Mouse (Mus musculus) hindbrain, embryonic 10.5 days (tissue): ENCODE measurements around the gene Syn3. TPM values are rescaled to one million over a fixed set of nuclear protein-coding genes. Genes with fewer than 3 reads are reported as not detected.

ENCODE experiments used
- DNase-seq: peaks from one replicate; pipeline ENCODE4 v3.0.0-alpha.2; 2017; ENCODE audit warnings: low spot score
- H3K27ac ChIP-seq: fragments of 300-500 bp; sonication (generic); 2 replicates; pipeline ENCODE4 v1.5.1; 2016; ENCODE audit warnings: mild to moderate bottlenecking, moderate library complexity
- H3K27me3 ChIP-seq: fragments of 300-500 bp; sonication (generic); 2 replicates; pipeline ENCODE4 v1.6.1; 2016; ENCODE audit warnings: mild to moderate bottlenecking; ENCODE audit not compliant: poor library complexity, insufficient read depth, severe bottlenecking
- H3K36me3 ChIP-seq: fragments of 300-500 bp; sonication (generic); 2 replicates; pipeline ENCODE4 v1.6.1; 2016; ENCODE audit warnings: mild to moderate bottlenecking, moderate library complexity
- H3K4me1 ChIP-seq: fragments of 300-500 bp; sonication (generic); replicated peaks from 2 replicates; pipeline ENCODE4 v1.6.1; 2016; ENCODE audit warnings: mild to moderate bottlenecking
- H3K4me3 ChIP-seq: fragments of 300-500 bp; sonication (generic); 2 replicates; pipeline ENCODE4 v1.5.1; 2016; ENCODE audit warnings: mild to moderate bottlenecking, moderate library complexity
- H3K9me3 ChIP-seq: fragments of 300-500 bp; sonication (generic); 2 replicates; pipeline ENCODE4 v1.6.1; 2016; ENCODE audit warnings: mild to moderate bottlenecking, moderate library complexity
- WGBS: fragments of 180-500 bp; shearing (Covaris S2); methylation state at CpG from one replicate; pipeline ENCODE4 v1.1.7; 2016; 5-methylcytosine and 5-hydroxymethylcytosine counted together
- polyA plus RNA-seq: library from polyadenylated mRNA; unstranded; fragments of >200 nt; fragmentation: Nextera tagmentation; extraction: Ambion mirVana; gene quantifications from 2 replicates; pipeline ENCODE4 v1.2.1, GENCODE M21; 2016

Gene Syn3
- polyA plus RNA-seq, 1 experiment from 2014 or later: 3.9 TPM

DNA sequence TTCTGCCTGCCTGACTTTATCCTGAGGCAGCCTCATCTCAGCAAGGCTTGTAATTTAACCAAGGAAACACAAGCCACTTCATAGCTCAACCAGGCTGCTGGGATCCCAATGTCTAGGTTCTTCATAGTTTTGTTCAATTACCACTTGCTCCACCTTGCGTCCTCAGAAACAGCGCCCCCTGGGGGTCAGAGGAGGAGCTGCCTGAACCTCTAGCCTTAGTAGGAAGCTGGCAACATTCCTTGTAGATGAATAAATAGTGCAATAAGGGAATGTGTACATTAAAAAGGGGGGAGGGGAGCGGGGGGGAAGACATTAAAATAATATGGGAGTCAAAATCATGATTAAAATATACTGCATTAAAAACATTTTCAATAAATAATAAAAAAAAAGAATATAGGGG, 14.7 kb downstream of the Syn3 start:
- WGBS: 22% methylated on average over 3 of the region's 3 CpGs
- no peak overlapping the region for H3K27ac ChIP-seq
- H3K4me1 ChIP-seq: peaks cover 10% of the 10 kb centered on the region
- peak; percentile 29 for DNase-seq
- no peaks in the 10 kb centered on the region for H3K27me3 ChIP-seq
- H3K9me3 ChIP-seq: no peaks in the 10 kb centered on the region
- no peaks in the 10 kb centered on the region for H3K36me3 ChIP-seq
- no peak overlapping the region for H3K4me3 ChIP-seq

DNA sequence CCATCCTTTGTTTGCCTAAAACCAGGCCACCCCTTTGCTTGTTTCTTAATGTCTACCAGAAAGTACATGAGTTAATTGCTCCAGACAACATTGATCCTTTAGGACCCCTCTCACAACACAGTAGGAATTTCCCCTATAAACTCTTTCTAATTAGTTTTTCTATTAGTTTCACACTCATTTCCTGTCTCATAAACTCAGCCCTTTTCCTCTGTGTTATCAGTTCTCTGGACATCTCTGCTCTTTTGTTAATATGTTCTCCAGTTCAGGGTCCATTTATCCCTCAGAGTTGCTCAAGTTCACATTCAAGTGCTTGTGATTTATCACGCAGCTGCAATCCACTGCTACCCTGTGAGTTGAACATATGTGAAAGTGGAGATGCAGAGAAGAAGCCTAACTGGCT, 16.2 kb downstream of the Syn3 start:
- 86% methylated on average over 1 of the region's 1 CpGs for WGBS
- Histone ChIP-seq H3K27ac (no peak overlapping the region), H3K4me3 (no peak overlapping the region), H3K9me3 (no peaks in the 10 kb centered on the region), H3K36me3 (no peaks in the 10 kb centered on the region), H3K27me3 (no peaks in the 10 kb centered on the region), H3K4me1 (peaks cover 10% of the 10 kb centered on the region)
- no peak for DNase-seq

DNA sequence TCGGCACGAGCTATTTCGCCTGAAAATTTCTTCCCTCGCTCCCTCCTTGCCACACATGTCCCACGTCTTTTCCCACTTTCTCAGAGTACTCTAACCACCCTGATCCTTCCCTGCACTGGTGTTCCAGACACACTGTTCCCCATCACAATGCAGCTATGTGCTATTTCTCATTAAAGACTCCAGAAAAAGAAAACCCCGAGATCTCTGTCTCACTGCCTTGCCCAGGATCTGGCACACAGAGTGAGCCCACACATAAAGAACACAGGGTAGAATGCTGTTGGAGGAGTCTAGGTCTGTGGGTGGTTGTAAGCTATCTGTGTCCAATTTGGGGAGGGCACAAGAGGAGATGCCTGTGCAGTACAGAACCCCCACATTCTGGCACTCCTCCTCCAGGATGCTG, 18.0 kb downstream of the Syn3 start:
- 94% methylated on average over 6 of the region's 6 CpGs for WGBS

DNA sequence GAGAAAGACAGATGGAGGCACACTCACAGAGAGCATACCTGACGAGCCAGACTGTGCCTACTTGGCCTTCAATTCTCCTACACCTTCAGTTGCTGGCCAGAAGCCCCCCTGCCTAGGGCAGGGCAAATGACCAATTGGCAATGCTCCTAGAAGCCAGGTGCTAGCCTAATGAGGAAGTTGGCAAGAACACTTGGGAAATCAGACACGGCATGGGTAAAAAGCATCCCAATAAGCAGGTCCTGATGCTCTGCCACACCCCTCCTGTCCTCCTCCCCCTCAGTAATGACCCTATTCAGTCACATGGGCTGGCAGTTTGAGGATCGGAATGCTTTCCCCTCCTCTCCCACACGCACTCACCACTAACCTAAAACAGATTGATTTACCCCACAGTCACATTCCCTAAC, 19.0 kb downstream of the Syn3 start:
- Histone ChIP-seq H3K27ac (no peak overlapping the region), H3K4me3 (no peak overlapping the region), H3K4me1 (peaks cover 3% of the 10 kb centered on the region; the same call in 1 of the 2 replicates), H3K9me3 (no peaks in the 10 kb centered on the region), H3K27me3 (no peaks in the 10 kb centered on the region), H3K36me3 (no peaks in the 10 kb centered on the region)
- DNase-seq: no peak
- WGBS: 64% methylated on average over 4 of the region's 4 CpGs

More for the DNA sequence above, 18.0 kb downstream of the Syn3 start:
- Histone ChIP-seq H3K27me3 (no peaks in the 10 kb centered on the region), H3K9me3 (no peaks in the 10 kb centered on the region), H3K27ac (no peak overlapping the region), H3K36me3 (no peaks in the 10 kb centered on the region), H3K4me1 (peaks cover 3% of the 10 kb centered on the region; the same call in 1 of the 2 replicates), H3K4me3 (no peak overlapping the region)
- DNase-seq: no peak

DNA sequence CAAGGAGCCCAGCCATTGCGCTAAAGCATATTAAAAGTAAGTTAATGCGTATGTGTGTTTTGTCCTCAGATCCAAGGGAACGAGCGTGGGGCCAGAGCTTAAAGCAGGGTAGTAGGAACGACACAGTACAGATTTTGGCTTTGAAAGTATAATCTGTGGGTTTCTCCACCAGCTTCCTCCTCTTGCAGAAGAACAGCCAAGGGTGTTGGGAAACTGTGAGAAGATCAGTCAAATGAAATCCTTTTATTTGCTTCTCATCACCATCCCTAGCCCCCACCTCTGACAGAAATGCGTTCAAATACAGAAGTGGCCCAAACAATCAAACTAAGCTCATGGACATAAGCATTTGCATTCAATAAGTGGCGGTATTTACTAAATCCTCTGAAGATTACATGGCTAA, 22.0 kb downstream of the Syn3 start:
- no peak overlapping the region for H3K27ac ChIP-seq
- WGBS: 90% methylated on average over 7 of the region's 7 CpGs
- DNase-seq: no peak
- H3K4me3 ChIP-seq: no peak overlapping the region
- H3K27me3 ChIP-seq: no peaks in the 10 kb centered on the region
- peaks cover 3% of the 10 kb centered on the region; the same call in 1 of the 2 replicates for H3K4me1 ChIP-seq
- no peaks in the 10 kb centered on the region for H3K36me3 ChIP-seq
- no peaks in the 10 kb centered on the region for H3K9me3 ChIP-seq

DNA sequence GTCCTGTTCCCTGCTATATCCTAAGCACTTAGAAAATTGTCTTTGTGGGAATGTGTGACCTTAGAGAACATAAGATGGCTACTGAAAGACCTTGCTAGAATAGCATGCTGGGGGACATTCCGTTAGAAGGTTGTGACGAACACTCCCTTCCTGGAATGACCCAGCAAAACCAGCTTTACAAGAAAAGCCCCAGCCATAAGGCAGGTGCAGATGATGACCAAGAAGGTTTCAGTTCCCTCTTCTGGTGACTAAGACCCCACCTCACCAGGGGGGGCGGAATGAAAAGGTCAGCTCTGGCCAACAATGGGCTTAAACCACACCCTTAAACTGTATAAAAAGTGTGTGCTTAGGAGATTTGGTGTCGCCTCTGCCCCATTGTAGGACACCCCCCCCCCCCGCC, 23.4 kb downstream of the Syn3 start:
- Histone ChIP-seq H3K27me3 (no peaks in the 10 kb centered on the region), H3K36me3 (no peaks in the 10 kb centered on the region), H3K4me3 (no peak overlapping the region), H3K4me1 (peaks cover 3% of the 10 kb centered on the region; the same call in 1 of the 2 replicates), H3K27ac (no peak overlapping the region), H3K9me3 (no peaks in the 10 kb centered on the region)
- 91% methylated on average over 5 of the region's 5 CpGs for WGBS
- no peak for DNase-seq

DNA sequence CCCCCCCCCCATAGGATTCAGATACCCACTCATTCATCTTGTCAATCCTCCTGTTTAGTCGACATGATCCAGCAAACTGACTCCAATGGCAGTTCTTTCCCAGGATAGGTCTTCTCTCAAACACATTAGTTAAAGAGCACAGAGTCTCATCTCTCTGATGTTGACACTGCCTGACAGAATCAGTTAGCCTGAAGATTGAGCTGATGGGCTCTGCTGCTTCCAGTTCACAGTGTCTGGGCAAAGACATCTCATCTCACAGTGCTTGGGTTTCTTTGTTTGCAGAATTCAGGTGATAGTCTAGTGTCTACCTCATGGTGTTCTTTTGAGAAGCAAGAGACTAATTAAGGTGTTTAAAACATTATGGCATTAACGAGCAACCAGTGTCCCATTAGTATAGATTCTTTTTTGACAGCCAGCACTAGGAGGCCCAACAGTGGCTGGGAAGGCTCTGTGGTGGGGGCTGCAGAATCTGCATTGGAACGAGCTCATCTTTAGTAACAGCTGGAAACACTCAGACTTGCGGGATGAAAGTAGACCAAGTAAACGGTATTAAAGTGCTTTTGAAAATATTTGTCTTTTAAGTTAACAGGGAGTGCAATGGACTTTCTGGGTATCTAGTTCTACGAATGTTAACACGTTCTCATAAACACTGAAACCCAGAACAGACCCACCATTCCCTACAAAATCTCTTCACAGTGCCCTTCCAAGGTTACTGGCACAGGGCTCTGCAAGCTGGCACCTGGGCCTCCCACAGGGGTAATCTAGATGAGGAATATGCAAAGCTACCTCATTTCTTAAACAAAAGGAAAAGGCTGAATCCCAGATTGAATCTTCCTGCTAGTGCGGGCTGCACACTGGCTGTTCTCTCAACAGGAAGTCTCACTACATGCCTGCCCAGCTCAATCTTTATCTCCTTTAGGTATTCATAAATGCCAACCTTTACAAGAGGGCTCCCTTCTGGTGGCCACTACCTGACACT, 24.2 kb downstream of the Syn3 start:
- Histone ChIP-seq H3K9me3 (no peaks in the 10 kb centered on the region), H3K27me3 (no peaks in the 10 kb centered on the region), H3K36me3 (no peaks in the 10 kb centered on the region), H3K4me1 (no peaks in the 10 kb centered on the region), H3K4me3 (no peak overlapping the region), H3K27ac (no peak overlapping the region)
- DNase-seq: no peak
- 82% methylated on average over 8 of the region's 8 CpGs for WGBS

DNA sequence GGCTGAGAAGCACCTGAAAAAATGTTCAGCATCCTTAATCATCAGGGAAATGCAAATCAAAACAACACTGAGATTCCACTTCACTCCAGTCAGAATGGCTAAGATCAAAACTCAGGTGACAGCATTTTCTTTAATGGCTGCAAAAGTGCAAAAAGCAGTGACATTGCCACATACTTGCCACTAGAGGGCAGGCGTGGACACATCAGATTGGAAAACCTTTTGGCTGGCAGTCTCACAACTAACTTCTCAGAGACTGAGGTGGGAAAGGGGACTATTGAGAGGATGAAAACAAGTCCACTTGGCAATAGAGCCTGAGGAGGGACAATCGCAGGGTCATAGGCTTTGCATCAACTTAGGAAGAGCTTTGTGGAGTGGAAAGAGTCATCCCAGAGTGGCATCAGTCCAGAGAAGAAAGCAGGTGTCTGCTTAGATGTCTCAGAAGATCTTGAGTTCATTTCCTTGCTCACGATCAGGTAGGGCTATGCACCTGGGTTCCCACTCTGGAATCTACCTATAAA, 25.0 kb downstream of the Syn3 start:
- H3K36me3 ChIP-seq: no peaks in the 10 kb centered on the region
- peak; percentile 39 for DNase-seq
- H3K4me3 ChIP-seq: no peak overlapping the region
- H3K9me3 ChIP-seq: no peaks in the 10 kb centered on the region
- WGBS: 39% methylated on average over 3 of the region's 3 CpGs
- H3K27me3 ChIP-seq: no peaks in the 10 kb centered on the region
- H3K27ac ChIP-seq: no peak overlapping the region
- no peaks in the 10 kb centered on the region for H3K4me1 ChIP-seq

DNA sequence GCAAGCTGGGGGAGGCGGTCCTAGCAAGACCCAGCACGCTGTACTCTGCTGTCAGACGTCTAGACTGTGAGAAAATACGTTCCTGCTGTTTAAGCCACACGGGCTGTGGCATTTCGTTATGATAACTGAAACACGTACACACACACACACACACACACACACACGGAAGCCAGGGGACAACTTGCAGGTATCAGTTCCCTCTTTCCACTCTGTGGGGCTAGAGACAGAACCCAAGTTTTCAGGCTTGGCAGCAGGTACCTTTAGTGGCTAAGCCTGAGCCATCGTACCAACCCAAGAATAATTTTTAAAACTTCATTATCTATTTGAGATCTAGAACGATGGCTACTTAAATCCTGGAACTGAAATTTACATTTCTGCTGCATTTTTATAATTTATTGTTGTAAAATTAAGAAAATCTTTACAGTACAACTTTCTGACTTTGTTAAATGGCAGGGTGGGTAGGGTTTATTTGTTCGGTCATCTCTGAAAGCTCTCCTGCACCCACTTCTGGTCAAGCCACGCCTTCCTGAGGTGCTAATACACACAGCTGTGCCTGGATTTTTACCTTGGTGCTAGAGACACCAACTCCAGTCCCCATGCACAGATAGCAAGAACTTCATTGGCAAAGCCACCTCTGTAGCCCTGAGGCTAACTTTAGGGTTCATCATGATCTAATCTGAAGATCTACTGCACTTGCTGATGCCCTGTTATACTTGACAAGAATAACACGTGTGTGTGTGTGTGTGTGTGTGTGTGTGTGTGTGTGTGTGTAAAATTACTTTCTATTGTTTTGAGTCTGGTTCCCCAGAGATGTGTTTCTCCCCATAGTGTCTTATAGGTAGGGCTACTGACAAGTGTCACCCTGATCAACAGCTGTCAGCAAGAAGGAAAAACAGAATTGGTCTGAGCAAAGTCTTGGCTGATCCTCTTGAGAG, 29.8 kb downstream of the Syn3 start:
- Histone ChIP-seq H3K9me3 (no peaks in the 10 kb centered on the region), H3K36me3 (0 out of 2 replicates have a peak, but pooled peaks cover 3% of the 10 kb centered on the region), H3K27ac (no peak overlapping the region), H3K4me3 (no peak overlapping the region), H3K4me1 (no peaks in the 10 kb centered on the region), H3K27me3 (no peaks in the 10 kb centered on the region)
- WGBS: 86% methylated on average over 13 of the region's 13 CpGs
- DNase-seq: no peak

DNA sequence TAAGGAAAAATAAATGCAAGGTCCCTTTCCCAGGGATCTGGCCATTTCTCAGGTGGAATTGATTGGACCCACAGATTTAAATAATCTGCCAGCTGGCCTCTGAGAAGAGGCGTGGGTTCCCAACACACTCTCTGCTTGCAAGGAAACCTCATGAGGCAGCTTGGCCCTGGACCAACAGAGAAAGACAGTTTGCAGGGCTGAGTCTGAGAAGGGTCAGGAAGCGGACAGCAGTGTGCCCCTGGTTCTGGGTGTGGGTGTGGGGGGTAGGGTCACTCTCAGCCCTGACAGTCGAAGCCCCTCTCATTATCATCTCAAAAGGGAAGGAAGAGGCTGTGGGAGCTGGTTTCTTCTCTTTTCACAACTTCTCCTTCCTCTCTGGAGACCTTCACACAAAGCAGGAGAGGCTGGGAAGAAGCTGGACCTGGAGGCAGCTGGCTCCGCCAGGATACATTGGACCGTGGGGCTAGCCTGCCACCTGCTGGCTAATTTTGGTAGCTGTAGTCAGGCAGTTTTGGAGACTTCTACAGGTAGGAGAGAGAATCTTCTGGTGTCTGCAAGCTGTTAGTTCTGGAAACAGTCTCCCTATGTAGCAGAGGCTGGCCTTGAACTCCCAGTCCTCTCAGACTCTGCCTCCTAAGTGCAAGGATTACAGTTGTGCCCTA, 35.0 kb downstream of the Syn3 start:
- DNase-seq: peak; percentile 86
- 29% methylated on average over 5 of the region's 5 CpGs for WGBS
- Histone ChIP-seq H3K4me3 (no peak overlapping the region), H3K9me3 (no peaks in the 10 kb centered on the region), H3K4me1 (peaks cover 28% of the 10 kb centered on the region), H3K27ac (peak overlapping the region; percentile 78), H3K36me3 (0 out of 2 replicates have a peak, but pooled peaks cover 3% of the 10 kb centered on the region), H3K27me3 (peaks cover 10% of the 10 kb centered on the region; the same call in 1 of the 2 replicates)

DNA sequence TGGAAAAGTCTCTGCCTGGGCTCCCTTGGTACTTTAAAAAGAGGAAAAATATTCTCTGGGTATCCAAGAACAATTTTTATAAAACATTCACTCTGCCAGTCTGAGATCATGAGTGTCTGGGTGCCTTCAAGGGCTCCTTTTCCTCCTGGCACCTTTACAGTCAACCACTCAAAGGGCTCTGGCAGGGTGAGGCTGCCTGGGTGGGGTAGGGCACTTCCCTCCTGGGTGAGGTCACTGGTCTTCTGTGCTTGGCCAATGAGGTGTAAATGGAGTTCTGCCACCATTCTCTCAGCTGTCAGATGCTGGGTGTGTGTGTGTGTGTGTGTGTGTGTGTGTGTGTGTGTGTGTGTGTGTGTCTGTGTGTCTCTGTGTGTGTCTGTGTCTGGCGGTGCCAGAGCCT, 39.1 kb downstream of the Syn3 start:
- peak; percentile 34 for DNase-seq
- peaks cover 10% of the 10 kb centered on the region; the same call in 1 of the 2 replicates for H3K27me3 ChIP-seq
- H3K9me3 ChIP-seq: no peaks in the 10 kb centered on the region
- H3K4me1 ChIP-seq: peaks cover 65% of the 10 kb centered on the region
- WGBS: 58% methylated on average over 1 of the region's 1 CpGs
- H3K36me3 ChIP-seq: no peaks in the 10 kb centered on the region
- H3K27ac ChIP-seq: no peak overlapping the region
- H3K4me3 ChIP-seq: no peak overlapping the region

DNA sequence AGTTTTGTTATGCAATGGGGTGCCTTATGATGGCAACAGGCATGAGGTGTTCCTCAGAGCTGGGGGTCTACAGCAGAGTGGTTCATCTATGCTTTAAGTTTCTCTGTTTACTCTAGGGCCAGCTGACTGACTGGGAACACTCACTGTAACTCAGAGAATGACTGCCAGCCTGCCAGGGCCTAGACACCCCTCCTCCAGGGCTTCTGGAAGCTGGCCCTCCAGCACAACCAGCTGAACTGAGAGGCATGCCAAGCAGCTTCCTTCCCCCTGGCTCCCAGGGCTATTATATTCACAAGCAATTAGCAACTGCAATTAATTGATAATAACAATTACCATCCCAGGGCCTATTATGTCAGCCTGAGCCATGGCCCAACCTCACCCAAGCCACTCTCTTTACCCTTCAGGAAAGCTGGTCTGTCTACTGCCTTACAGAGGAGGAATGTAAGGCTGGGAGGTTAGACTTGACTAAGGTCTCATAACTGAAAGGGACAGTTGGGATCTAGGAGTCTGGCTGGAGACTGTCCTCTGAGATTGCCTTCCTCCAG, 41.0 kb downstream of the Syn3 start:
- no peak for DNase-seq

More for the DNA sequence above, 41.0 kb downstream of the Syn3 start:
- peaks cover 59% of the 10 kb centered on the region for H3K4me1 ChIP-seq
- peak overlapping the region; percentile 78 for H3K27ac ChIP-seq
- H3K4me3 ChIP-seq: no peak overlapping the region
- H3K9me3 ChIP-seq: no peaks in the 10 kb centered on the region
- no peaks in the 10 kb centered on the region for H3K36me3 ChIP-seq
- H3K27me3 ChIP-seq: peaks cover 15% of the 10 kb centered on the region; the same call in 1 of the 2 replicates
